Mouse (Mus musculus): Measurements from ENCODE around the gene Lsm10.
A peak's percentile ranks its signal among the peaks of the same experiment; 100 is the strongest.

The Lsm10 gene

GRCm38 (mm10) chr4:126120506-126120905 lies 24.1 kb downstream of the Lsm10 start:
- DNase-seq, result no peak

DNA sequence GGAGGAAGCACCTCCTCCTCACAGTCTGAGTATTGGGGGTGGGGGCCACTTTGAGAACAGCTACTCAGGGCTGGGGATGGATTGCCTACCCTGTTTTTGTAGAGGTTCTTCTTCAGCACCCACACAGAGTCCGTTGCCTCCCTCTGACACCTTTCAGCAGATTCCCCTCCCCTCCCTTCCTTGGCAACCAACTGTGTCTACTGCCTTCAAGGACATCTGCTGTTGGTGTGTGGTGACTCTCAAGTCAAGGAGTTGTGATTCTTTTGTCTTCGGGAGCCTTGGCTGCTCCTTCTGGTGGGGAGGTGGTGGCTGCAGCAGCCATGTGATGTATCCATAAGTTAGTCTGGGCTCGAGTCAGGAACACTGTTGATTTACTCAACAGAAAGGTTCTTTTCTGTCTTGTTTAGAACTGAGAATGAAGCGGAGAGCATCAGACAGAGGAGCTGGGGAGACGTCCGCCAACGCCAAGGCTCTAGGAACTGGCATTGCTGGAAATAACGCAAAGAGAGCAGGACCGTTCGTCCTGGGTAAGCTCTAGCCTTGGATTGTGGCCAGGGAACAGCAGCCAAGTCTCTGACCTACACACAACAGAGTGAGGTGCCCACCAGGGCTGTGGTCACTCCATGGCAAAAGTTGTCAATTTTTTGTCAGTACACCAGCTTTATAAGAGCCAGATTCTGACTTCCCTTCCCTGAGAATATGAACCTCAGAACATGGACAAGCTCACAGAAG lies 27.1 kb downstream of the Lsm10 start:
- DNase-seq, result no peak

GRCm38 (mm10) chr4:126130502-126130901 lies 34.1 kb downstream of the Lsm10 start:
- no peak for DNase-seq

- peak; percentile 42 to 68 for DNase-seq
These were observed 35.1 kb downstream of the Lsm10 start for GRCm38 (mm10) chr4:126131290-126132121.

- no peak for DNase-seq
These were observed 36.3 kb downstream of the Lsm10 start for GRCm38 (mm10) chr4:126132636-126133264.

GRCm38 (mm10) chr4:126134236-126134635 lies 37.8 kb downstream of the Lsm10 start:
- no peak for DNase-seq

GRCm38 (mm10) chr4:126134639-126135038 lies 38.2 kb downstream of the Lsm10 start:
- DNase-seq, result no peak

GRCm38 (mm10) chr4:126137773-126138172 lies 41.4 kb downstream of the Lsm10 start:
- no peak for DNase-seq

DNA sequence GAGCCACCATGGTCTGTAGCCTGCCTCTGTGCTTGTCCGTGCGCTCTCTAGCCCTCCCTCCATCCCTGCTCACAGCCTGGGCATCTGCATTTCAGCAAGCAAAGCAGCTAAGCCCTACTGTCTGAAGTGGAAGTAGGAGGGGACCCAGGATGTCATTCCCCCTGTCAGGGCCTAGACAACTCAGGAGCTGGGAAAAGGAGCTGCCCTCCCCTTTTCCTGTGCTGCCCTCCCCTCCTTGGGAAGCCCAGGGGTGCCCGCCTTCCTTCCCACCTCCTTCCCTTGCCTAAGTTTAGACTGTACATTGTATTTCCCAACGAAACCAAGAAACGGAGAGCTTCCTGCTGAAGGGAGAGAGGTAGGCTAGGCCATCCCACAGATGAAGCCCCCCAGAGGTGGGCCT lies 44.6 kb downstream of the Lsm10 start:
- peak in 1 of 2 experiments; percentile 41 for DNase-seq

- peak in 1 of 2 experiments; percentile 59 for DNase-seq
These were observed 49.0 kb downstream of the Lsm10 start for GRCm38 (mm10) chr4:126145396-126145795.

- no peak for DNase-seq
These were observed 50.6 kb downstream of the Lsm10 start for GRCm38 (mm10) chr4:126146974-126147532.

DNA sequence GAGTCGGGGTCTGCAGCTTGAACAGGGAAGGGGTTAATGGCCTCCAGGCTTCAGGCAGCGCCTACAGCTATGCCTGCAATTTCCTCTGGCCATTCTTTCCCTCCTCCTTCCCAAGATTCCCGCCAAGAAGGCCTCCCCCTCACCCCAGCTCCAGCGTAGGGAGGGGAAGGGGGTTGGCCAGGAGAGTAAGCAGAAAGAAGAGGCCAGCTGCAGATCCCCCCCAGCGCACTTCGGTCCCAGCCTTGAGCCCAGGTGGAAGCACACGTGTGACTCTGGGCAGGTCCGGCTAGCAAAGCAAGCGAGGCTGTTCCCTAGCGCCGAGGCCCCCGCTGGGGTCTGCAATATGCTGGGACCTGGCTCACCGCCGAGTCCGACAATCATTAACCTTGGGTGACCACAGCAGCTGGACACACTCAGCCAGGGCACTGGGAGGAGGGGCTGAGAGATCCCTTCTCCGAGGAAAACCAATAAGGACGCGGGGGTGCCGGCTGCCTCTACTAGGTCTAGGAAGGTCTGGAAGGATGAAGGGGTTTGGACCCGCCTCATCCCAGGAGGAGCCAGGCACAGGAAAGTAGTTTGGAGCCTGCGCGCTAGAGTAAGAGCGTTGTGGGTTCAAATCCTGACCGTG lies 51.2 kb downstream of the Lsm10 start, which contains the start of gene Eva1b:
Gene Eva1b, plus strand, starts transcription at position 212 of the 628 bp plus-strand sequence.
- DNase-seq, result peak; percentile 87 to 91
